Mouse (Mus musculus) heart, postnatal 0 days (tissue): ENCODE measurements at regions not wholly inside any gene's neighbourhood (a gene's known extent, or its start where the extent isn't known, plus 50 kb on each side); places are given as distances from the start of the nearest gene placed in this dataset.

Source experiments
- CTCF ChIP-seq: IDR thresholded peaks from 2 replicates; pipeline ENCODE4 v1.5.1; 2016; ENCODE audit warnings: antibody characterized with exemption, control low read depth, low read depth
- EP300 ChIP-seq: IDR thresholded peaks from 2 replicates; pipeline ENCODE4 v1.6.1; 2016; ENCODE audit warnings: antibody characterized with exemption, low read depth

- TF ChIP-seq CTCF (no peak), EP300 (no peak)
Observed at GRCm38 (mm10) chr9:73392036-73392435, 278.8 kb downstream of the Rsl24d1 start.
